ENCODE assay signal across 12 mouse cellular contexts in the genomic region with DNA sequence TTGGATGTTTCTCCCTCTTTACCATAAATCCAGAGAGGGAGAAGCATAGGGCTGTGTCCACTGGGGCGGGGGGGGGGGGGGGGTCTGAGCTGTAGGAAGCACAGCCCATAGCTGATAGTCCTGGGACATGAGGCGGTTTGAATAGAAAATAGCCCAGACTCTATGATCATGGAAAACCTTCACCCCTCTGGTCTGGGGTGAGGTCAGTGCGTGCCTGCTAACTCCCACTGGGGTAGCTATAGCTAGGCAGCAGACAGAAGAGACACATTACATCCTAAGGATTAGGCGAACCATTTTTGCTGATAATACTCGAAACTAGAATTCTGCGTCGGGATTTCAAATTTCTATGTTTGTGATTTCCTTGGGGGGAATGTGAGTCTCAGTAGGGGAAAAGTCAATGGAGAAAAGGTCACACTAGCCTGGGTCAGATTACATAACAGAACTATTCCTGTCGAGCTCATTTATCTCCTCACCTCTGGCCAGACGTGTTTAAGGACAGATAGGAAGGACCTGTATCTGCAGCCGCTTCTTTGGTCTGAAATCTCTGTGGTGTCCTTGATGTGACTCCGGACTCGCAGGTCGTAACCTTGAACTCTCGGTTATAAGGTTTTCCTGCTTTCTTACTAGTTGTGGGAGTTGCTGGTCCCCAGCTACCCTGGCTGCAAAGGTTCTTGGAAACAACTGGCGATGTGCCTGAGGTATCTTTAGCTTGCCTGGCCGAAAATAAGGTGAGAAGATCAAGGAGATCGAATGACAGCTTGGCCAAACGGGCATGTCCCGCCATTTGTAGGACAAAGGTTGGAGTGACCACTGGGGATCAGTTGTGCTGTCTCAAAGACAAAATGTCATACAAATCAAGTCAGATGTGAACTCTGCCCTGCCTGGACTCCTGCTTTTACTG. TPM values are rescaled to one million over a fixed set of nuclear protein-coding genes. Genes with fewer than 3 reads are reported as not detected.
A peak's percentile ranks its signal among the peaks of the same experiment; 100 is the strongest.
DNase-seq lines count a peak whose midpoint lies in the region; ATAC-seq lines count a peak whose summit lies in the region.
"Had no signal": no experiment of that assay in that cellular context is flagged by ENCODE, and none has a peak within 500 bp of the region (broad histone marks: within the 10 kb centered on the region; RNA-seq: fewer than 3 reads in every experiment).

No protein-coding gene starts in this region.

- no peak for ATAC-seq in cerebellum, adult (ENCODE audit: insufficient number of reproducible peaks, low FRiP score, low TSS enrichment)
- ATAC-seq: hindbrain, embryonic 16.5 days had no signal

- intact Hi-C loops in heart, postnatal 14 days (cut with DNase I): no loop called here
- intact Hi-C loops in heart, postnatal 10 days (cut with DNase I): no loop called here

- DNase-seq in heart, adult 11 months: peak; percentile 96
- no peak for DNase-seq in heart, postnatal 14 days
- peak; percentile 44 for DNase-seq in testis, postnatal 10 days (ENCODE audit: low spot score)
- no peak for DNase-seq in testis, postnatal 14 days (ENCODE audit: low spot score)
- DNase-seq in heart, postnatal 10 days: peak; percentile 74 to 77
- no peak for DNase-seq in cerebellum, adult 9-10 months
- DNase-seq in urinary bladder, postnatal 4 days (ENCODE audit: low spot score in 2 of 2): no peak
- DNase-seq: layer of hippocampus, adult 9-11 months; lung, postnatal 4 days; thymus, adult 18-20 months had no signal

RNA-seq across cellular contexts. Expression of a gene that starts 2.9 kb away (rescaled TPM):
- 1 to 10 TPM; 3.7 to 4.5 TPM for total RNA-seq in heart, postnatal 14 days (2021)
- 1 to 10 TPM; 4.9 to 5.3 TPM for total RNA-seq in heart, postnatal 10 days (2021)

RNA-seq across cellular contexts. Expression of a gene that starts 16.1 kb away (rescaled TPM):
- 100 to 1,000 TPM; 512 to 552 TPM for total RNA-seq in heart, postnatal 14 days (2021)
- 1,000 to 10,000 TPM in 1 of 2 experiments, 100 to 1,000 TPM in 1; 618 to 1,152 TPM for total RNA-seq in heart, postnatal 10 days (2021)

RNA-seq across cellular contexts. Expression of a gene that starts 20.1 kb away (rescaled TPM):
- 10 to 100 TPM; 21.8 to 25.3 TPM for total RNA-seq in heart, postnatal 14 days (2021)
- total RNA-seq in heart, postnatal 10 days (2021): 10 to 100 TPM; 24.3 to 30.9 TPM

RNA-seq across cellular contexts. Expression of a gene that starts 22.6 kb away (rescaled TPM):
- total RNA-seq in heart, postnatal 14 days (2021): 1 to 10 TPM; 1.3 to 1.8 TPM
- 1 to 10 TPM; 2.0 to 5.5 TPM for total RNA-seq in heart, postnatal 10 days (2021)

RNA-seq across cellular contexts. Expression of a gene that starts 27.1 kb away (rescaled TPM):
- 10 to 100 TPM; 28.3 to 28.6 TPM for total RNA-seq in heart, postnatal 14 days (2021)
- 10 to 100 TPM; 40.1 to 54.6 TPM for total RNA-seq in heart, postnatal 10 days (2021)

Comparison
In these comparisons a context has a peak if more than half of its experiments do, and no peak if none do; other contexts are left out.
1. DNase-seq: peak in heart, adult 11 months (single experiment), testis, postnatal 10 days (single experiment) and heart, postnatal 10 days (2 of 2); none in heart, postnatal 14 days (0 of 2), testis, postnatal 14 days (single experiment), cerebellum, adult 9-10 months (single experiment) and urinary bladder, postnatal 4 days (0 of 2).